Mouse (Mus musculus): Measurements from ENCODE around the gene Gm49368.

Gene Gm49368

DNA sequence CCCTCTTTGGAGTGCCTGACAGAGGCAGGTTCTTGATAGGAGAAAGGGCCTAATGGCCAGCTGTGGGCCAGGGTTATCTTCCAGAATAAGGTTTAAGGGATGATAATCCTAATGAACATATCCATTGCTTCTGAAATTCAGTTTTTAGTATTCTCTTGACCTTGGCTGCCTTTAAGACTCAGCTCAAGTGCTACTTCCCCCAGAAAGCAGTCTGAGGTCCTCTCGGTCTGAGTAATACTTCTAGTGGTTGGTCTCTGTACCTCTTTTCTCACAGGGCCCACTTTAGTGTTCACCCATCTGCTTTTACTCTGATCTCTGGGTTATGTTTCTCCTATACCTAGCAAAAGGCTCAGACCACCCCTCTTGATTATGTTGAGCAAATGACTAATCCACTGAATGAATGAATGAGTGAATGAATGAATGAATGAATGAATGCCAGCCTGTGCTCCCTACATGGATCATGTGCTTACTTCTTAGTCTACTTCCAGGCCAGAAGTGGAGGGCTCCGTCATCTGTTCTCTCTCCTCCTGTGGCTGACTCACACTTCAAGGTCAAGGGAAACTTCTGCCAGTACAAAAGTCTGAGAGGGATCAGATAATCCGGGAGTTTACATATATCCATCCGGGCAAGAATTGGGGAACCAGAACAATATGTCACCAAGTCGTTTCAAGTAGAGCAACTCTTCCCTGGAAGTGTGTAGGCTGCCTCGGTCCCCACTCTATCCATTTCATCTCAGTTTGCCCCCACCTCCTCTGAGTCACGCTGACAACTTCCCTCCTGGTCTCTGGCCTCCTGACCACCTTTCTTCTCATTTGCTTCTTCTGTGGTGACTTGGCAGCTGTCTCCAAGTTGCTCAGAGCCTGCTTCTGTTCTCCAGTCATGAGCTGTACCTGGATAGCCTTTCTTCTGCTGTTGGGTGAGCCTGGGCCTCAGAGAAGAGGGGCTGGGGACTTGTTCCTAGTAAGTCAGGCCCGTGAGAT is 66.5 kb downstream of the Gm49368 start, which contains the start of gene Itgax:
Gene Itgax (plus strand): TSS at position 807 of the 980 bp plus-strand sequence.
- CTCF ChIA-PET: no interaction called here

DNA sequence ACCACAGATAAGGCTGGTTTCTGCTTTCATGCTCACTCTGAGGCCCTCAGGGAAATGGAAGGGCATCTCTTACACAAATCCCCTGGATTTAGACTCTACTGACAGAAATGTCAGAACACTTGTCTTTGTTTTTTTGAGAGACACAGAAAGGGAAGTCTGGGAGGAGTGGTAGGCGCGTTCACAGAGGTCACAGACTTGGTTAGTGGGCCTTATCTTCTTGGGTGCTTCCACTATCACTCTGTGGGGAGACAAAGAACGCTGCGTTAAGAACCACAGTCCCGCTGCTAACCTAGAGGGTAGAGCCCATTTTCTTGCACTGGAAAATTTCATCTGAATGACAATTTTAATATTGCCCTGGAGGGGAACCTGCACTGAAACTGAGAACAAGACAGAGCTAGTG is 69.7 kb downstream of the Gm49368 start:
- CTCF ChIA-PET: interaction anchor here (0.6 kb wide), 1 partner anchor 63 kb away, joined by 12 read pairs; no protein-coding TSS in a partner anchor

DNA sequence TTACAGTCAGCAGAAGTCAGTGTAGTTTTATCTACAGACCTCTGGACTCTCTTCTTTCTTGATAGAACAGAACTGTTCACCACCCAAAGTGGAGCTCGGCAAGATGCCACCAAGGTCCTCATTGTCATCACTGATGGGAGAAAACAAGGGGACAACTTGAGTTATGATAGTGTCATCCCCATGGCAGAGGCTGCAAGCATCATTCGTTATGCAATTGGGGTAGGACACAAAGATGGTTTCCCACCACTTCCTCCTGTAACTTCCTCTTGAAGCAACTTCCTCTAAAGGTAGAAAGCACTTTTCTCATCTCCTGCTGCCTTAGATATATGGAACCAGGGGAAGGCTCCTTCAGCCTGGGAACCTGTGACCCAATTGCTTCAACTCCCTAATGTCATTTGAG is 71.1 kb downstream of the Gm49368 start:
- CTCF ChIA-PET: interaction anchor here (0.6 kb wide), 1 partner anchor 61 kb away, joined by 9 read pairs; no protein-coding TSS in a partner anchor

DNA sequence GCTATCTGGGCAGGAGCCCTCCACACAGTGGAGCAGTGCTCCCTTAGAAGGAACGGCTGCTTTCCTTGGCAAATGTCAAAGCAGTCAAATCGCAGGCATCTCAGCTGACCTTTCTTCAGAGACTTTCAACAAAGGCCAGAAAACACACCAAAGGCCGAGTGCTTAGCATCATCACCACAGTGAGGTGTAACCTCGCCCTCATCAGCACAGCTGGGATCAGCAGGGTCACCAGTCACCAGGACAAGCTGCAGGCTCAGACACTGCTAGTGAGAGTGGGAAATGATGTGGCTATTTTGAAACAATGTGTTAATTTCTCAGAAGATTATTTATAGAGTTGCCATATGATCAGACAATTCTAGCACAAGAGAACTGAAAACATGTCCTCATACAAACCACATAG is 74.4 kb downstream of the Gm49368 start:
- CTCF ChIA-PET: no interaction called here

DNA sequence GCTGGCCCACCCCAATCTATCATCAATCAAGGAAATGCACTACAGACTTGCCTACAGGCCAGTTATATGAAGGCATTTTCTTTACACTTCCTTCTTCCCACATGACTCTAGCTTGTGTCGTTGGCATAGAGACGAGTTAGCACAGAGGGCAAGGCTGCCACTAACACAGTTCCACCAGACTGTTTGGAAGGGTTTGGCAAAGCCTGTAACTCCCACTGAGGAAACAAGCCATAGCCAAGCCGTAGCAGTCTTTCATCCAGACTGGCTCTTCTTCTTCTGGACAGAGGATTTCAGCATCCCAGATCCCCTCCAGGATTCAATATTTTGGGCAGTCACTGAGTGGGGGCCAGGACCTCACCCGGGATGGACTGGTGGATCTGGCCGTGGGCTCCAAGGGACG is 77.1 kb downstream of the Gm49368 start:
- CTCF ChIA-PET: interaction anchor here (0.6 kb wide), 1 partner anchor 24 kb away, joined by 6 read pairs; no protein-coding TSS in a partner anchor

DNA sequence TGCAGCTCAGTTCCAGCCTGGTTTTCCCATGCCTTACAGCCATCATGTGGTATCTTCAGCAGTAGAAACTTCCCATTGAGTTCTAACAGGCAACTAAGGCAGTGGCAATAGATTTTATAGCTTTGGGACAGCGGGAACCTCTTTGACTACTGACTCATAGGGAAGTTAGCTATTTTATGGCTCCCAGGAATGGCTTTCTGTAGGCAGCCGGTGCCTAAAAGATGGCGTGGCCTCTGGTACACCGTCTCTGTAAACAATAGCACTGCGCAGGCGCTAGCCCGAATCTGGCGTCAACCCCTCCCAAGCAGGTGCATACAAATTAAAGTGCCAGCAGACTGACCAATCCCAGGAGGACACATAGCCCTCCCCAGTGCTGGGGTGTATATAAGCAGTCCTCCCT is 88.5 kb downstream of the Gm49368 start:
- CTCF ChIA-PET: no interaction called here

DNA sequence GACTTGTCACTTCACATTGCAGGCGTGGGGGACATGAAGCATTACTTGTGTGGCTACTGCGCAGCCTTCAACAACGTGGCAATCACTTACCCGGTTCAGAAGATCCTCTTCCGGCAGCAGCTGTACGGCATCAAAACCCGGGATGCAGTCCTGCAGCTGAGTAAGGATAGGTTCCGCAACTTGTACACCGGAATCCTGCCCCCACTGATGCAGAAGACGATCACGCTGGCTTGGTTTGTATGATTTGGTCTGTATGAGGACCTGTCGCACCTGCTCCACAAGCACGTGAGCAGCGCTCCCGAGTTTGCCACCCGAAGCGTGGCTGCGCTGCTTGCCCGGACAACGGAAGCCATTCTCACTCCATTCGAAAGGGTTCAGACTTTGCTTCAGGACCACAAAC is 91.6 kb downstream of the Gm49368 start, which contains the start of gene Itgad:
Gene Itgad (plus strand): TSS at position 301 of the 400 bp plus-strand sequence.
- CTCF ChIA-PET: no interaction called here

DNA sequence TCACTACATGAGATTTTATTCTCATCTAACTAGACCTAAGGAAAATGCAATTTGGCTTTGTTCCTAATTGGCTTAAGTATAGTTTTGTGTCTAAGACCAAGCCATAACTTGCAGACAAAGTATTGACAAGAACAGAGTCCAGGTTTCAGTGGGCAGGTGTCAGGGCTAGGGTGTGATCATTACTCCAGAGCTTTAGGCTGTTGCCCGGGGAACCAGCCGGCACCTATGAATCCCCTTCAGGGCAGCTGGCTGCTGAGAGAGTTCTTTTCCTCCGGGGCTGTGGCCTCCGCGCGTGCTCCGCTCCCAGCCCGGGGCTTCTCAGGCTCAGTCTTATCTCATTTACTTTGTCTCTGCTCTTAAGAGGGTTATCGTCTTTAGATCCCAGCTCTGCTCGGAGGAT is 92.4 kb downstream of the Gm49368 start:
- CTCF ChIA-PET: no interaction called here

DNA sequence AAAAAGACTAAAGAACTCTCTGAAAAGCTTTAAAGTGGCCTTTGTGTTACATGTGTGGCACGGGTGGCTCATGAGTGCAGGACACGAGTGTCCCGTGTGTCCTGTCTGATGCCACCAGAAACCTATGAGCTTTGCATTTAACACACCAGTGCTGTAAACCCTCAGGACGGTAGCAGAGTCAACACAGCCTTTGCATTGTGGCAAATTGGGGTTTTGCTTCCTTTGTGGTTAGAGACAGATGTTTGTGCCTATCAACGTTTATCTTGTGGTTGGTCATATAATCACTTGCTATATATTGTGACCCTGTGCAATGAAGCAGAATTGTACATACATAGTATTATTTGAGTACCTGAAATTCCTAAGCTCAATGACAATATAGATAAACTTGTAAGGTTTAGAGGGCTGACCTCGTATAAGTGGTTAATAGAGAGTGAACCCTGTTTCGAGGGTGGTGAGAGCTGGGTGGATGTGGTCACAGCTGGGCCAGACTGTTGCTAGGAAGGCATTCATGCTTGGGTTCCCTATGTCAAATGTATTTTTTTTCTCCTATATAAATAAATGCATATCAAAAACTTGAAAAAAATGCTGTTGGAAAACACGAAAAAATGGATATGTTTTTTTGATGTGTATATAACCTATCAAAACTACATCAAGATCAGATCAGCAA is 96.3 kb downstream of the Gm49368 start:
- CTCF ChIA-PET: interaction anchor here (0.8 kb wide), 1 partner anchor 438 kb away, joined by 3 read pairs; no protein-coding TSS in a partner anchor

DNA sequence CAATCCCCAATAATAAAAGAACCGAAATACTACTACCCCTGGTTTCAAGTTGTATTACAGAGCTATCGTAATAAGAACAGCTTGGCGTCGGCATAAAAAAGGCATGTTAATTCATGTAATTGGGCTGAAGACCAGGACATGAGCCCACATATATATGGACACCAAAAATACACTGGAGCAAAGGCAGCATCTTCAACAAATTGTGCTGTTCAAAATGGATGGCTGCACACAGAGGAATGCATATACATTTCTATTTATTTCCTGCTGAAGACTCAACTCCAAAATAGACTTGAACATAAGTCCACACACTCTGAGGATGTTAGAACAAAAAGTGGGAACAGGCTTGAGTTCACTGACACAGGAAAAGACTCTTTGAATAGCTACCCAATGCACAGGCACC is 101.5 kb downstream of the Gm49368 start:
- CTCF ChIA-PET: interaction anchor here (0.6 kb wide), 1 partner anchor 16 kb away, joined by 3 read pairs; no protein-coding TSS in a partner anchor

DNA sequence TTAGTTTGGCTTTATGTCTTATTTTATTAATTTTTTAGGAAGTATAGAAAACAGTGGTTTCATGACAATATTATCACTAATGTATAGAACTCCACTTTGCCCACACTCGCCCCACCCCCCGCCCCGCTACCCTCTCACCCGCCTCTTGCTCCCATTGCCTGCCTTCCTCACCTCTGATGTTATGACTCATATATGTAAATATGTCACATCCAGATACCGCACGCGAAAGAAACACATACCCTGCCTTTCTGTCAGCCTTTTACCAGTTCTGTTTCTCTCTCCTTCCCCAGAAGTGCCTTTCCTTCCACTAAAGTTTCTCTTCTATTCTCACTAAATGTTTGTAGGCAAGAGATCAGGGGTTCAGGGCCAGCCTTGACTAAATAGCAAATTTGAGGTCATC is 103.9 kb downstream of the Gm49368 start:
- CTCF ChIA-PET: interaction anchor here (1.0 kb wide), 1 partner anchor 26 kb away, joined by 14 read pairs; no protein-coding TSS in a partner anchor

DNA sequence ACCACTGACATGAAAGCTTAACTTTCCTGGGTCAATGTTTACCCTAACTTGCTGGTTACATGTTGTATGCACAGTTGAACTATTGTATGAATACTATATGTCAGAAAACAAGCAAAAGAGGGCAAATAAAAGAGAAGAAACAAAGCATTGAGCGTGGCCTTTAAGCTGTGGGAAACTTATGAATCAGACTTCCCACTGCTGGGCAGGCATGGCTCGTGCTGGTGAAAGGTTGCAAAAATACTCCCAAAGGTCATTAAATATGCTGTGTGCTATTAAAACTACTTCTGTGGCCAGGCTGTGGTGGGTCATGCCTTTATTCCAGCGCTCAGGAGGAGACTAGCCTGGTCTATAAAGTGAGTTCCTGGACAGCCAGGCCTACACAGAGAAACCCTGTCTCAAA is 107.5 kb downstream of the Gm49368 start:
- CTCF ChIA-PET: no interaction called here

Measured in spleen, embryonic (tissue).